Mouse (Mus musculus): Measurements from ENCODE around the gene Adam1a. TPM values are rescaled to one million over a fixed set of nuclear protein-coding genes. Genes with fewer than 3 reads are reported as not detected.
A peak's percentile ranks its signal among the peaks of the same experiment; 100 is the strongest.

The Adam1a gene
- total RNA-seq, 2 experiments from 2014 or later, result 3.1 to 3.8 TPM

DNA sequence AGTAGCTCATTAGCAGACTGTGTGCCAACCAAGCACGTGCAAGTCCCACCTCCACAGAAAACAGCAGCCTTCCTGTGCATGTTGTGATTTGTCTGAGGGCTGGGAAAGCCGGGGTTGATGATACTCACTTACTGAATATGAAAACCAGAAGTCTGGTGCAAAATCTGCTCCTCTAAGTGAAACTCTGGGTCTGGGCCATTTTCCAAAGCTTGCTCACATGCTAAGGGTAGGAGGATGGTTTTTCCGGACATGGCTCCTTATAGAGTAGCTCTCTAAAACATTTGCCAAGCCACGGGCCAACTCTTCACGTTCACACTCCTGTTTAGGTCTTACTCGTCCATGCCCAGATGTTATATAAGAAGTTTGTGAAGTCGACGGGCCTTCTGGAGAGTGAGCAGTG lies 52.0 kb downstream of the Adam1a start:
- DNase-seq, result no peak

DNA sequence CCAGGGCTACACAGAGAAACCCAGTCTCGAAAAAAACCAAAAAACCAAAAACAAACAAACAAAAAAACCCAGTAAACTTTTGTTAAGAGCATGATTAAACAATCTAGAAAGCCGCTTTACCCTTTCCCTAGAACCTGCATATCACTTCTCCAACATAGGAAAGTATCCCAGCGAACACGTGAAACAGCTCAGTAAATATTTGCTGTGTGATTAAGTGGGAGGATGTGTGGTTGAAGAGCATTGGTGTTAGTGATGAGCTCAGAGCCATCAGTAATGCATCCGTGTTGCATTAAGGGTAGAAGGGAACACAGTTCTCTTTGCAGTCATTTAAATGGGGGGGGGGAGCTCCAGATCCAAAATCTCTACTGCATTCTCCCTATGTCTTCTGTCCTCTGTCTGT lies 60.5 kb downstream of the Adam1a start:
- no peak for DNase-seq

GRCm38 (mm10) chr5:121477680-121478079 lies 67.6 kb downstream of the Adam1a start:
- DNase-seq, result peak; percentile 46

- DNase-seq, result no peak
Measured at GRCm38 (mm10) chr5:121476040-121476439, 69.2 kb downstream of the Adam1a start.

DNA sequence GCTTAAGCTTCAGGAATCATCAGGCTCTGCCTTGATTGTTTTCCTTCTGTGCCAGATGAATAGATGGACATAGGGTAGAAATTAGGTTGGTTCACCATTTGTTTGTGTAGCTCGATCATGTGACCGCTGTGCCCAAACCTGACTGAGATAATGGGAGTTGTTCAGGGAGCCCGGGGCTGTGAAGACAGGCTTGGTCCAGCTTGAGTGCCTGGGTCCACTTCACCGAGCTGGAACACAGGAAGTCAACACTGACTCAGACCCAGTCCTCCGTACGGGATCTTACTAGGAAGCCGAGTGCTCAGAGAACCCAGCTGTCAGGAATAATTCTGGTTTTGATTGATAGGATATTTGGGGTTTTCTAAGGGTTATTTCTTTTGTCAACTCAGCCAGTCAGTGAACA lies 70.7 kb downstream of the Adam1a start:
- no peak for DNase-seq

DNA sequence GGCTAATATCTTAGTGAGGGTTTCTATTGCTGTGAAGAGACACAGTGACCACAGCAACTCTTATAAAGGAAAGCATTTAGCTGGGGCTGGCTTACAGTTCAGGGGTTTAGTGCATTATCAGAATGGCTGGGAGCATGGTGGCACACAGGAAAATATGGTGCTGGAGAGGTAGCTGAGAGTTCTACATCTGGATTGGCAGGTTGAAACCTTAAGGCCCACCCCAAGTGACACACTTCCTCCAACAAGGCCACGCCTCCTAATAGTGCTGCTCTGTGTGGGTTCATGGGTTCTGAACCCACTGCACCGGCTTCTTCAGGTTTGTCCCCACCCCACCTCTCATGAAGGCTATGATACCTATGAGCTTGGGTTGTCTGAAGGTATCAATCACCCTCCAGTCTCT lies 72.9 kb downstream of the Adam1a start:
- no peak for DNase-seq

- DNase-seq, result no peak
Measured at GRCm38 (mm10) chr5:121469566-121469965, 75.7 kb downstream of the Adam1a start.

Other genes starting within 250 kb of the Adam1a start
- 10 to 100 TPM; 55.0 to 66.2 TPM for gene Trafd1, start 159.8 kb downstream of the Adam1a start, total RNA-seq (2021)
- gene Naa25, start 147.5 kb downstream of the Adam1a start, total RNA-seq (2021), result 10 to 100 TPM; 21.6 TPM
- 1 to 10 TPM; 5.5 to 5.6 TPM for gene Tmem116, start 93.6 kb downstream of the Adam1a start, total RNA-seq (2021)
- gene Erp29, start 93.0 kb downstream of the Adam1a start, total RNA-seq (2021), result 100 to 1,000 TPM; 110 TPM
- gene Adam1b, start 42.0 kb downstream of the Adam1a start, total RNA-seq (2021), result not detected
- gene Gm42878, start within 50 bp of the Adam1a start, total RNA-seq (2021), result not detected
- 10 to 100 TPM; 55.7 to 61.0 TPM for gene Mapkapk5, start 423 bp upstream of the Adam1a start, total RNA-seq (2021)
- 100 to 1,000 TPM in 1 of 2 experiments, 10 to 100 TPM in 1; 95.1 to 103 TPM for gene Aldh2, start 48.3 kb upstream of the Adam1a start, total RNA-seq (2021)
- 10 to 100 TPM; 21.0 to 21.2 TPM for gene Acad12, start 73.5 kb upstream of the Adam1a start, total RNA-seq (2021)
- gene Acad10, start 115.0 kb upstream of the Adam1a start, total RNA-seq (2021), result 1 to 10 TPM; 7.1 to 7.8 TPM
- 10 to 100 TPM; 26.8 to 32.0 TPM for gene Brap, start 115.1 kb upstream of the Adam1a start, total RNA-seq (2021)
- 100 to 1,000 TPM; 174 to 180 TPM for gene Atxn2, start 165.9 kb upstream of the Adam1a start, total RNA-seq (2021)

Data from heart, postnatal 4 days (tissue).